Mouse (Mus musculus) urinary bladder, adult 18-20 months (tissue): ENCODE data around the gene Brat1.

Experiments
- DNase-seq, 2 experiments: peaks; one replicate each; pipeline ENCODE4 v3.0.0; 2022; ENCODE audit warnings: low spot score in 2 of 2, mixed read lengths in 2 of 2

Brat1 gene

GRCm38 (mm10) chr5:140701661-140702060 is 3.1 kb upstream of the Brat1 start:
- DNase-seq = peak in 1 of 2 experiments; percentile 18

GRCm38 (mm10) chr5:140702103-140702513 is 2.7 kb upstream of the Brat1 start, which contains the start of gene Iqce:
Gene Iqce (minus strand): TSS chr5:140702378.
- peak; percentile 91 to 94 for DNase-seq

GRCm38 (mm10) chr5:140702618-140703175 is 2.1 kb upstream of the Brat1 start:
- DNase-seq = no peak

- no peak for DNase-seq
These were observed 1.1 kb upstream of the Brat1 start for GRCm38 (mm10) chr5:140703480-140704377.

- DNase-seq = no peak
These were observed 825 bp downstream of the Brat1 start for GRCm38 (mm10) chr5:140705501-140706171.

- no peak for DNase-seq
These were observed 5.5 kb downstream of the Brat1 start for GRCm38 (mm10) chr5:140710315-140710714.

DNA sequence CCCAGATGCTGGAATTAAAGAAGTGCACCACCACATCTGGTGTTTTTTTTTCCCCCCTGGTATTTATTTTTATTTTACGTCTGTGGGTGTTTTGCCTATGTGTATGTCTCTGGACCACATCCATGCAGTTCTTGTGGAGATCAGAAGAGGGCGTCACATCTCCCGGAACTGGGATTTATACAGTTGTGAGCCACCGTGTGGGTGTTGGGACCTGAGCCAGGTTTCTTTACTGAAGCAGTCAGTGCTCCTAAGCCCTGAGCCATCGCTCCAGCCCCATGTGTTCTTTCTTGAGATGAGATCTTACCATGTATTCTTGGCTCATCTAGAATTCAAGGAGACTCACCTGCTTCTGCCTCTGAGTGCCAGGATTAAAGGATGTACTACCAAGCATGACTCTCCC is 6.2 kb downstream of the Brat1 start:
- no peak for DNase-seq

DNA sequence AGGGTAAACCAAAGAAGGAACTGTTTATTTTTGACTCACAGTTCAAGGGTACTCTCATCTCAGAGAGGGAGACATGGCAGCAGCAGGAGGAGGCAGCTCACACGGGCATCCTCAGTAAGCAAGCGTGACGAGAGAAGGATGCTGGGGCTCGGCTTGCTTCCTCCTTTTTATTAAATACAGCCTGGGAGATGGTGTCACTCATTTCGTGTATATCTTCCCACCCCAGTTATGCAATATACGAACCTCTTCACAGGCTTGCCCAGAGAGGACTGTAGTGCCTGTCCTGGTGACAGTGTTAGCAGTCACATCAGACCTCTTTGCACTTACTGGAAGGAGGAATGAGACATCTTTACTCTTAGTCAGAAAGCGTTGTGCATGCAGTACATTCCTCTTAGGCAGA is 16.0 kb downstream of the Brat1 start:
- DNase-seq = no peak

DNA sequence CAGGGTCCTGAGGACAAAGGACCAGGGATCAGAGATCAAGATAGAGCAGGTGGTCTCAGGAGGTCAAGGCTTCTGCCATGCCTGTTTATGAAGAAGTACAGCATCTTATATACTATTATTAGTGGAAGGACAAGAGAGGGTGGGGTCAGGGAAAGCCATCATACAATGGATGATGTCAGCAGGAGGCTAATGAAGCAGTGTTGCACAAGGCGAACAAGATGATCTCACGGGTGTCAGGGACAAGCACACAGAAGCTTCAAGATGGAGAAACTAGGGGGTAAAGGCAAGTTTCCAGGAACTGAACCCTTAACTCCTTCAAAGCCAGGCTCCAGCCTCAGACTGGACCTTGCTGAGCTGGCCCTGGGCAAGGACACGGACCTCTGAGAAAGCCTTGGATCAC is 17.3 kb downstream of the Brat1 start:
- no peak for DNase-seq

GRCm38 (mm10) chr5:140723822-140724221 is 19.0 kb downstream of the Brat1 start, which contains the start of gene Amz1:
Gene Amz1 (plus strand): TSS chr5:140724127.
- no peak for DNase-seq

DNA sequence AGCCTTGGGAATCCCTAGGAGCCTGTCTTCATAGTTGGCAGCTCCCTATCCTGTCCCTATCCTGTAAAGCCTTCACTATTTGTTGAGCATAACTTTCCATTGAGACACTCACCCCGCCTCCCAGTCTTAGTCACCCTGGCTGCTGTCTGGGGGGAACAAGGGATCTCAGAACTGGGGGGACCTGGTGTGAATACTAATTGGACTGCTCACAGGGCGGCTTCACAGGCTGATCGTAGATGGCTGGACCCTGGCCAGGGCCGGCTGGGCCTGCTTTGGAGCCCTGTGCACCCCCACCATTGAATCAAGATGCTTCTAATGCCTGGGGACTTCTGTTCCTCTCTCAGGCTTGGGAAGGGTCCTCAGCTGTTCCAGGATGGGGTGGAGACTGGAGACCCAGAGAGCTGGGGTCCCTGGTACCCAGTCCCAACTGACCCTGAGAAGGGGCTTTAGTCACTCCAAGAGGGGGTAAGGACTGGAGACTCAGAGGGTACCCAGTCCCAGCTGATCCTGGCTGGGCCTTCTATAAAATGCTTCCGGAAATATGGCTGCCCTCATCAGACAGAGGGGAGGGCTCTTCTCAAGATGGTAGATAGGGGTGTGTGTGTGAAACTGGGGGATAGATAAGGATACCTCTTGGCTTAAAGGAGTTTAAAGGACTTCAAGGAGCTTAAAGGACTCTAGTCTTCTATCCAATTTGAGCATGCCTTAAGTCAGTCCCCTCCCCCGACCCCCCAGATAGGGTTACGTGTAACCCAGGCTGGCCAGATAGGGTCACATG is 21.4 kb downstream of the Brat1 start:
- no peak for DNase-seq

GRCm38 (mm10) chr5:140726946-140727740 is 22.3 kb downstream of the Brat1 start:
- no peak for DNase-seq

GRCm38 (mm10) chr5:140731040-140731797 is 26.4 kb downstream of the Brat1 start:
- no peak for DNase-seq

DNA sequence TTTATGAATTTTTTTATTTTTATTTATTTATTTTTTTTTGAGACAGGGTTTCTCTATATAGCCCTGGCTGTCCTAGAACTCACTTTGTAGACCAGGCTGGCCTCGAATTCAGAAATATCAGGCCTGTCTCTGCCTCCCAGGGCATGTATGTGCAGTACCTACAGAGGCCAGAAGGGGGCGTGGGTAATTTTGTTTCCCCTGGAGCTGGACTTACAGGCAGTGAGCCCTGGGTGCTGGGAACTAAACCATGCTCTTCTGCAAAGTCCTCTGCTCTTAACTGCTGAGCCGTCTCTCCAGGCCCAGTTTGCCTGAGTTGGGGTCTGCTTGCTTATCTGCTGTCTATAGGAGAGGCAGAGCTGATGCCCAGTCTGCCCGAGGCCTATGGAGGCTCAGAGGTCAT is 27.4 kb downstream of the Brat1 start:
- DNase-seq = no peak

DNA sequence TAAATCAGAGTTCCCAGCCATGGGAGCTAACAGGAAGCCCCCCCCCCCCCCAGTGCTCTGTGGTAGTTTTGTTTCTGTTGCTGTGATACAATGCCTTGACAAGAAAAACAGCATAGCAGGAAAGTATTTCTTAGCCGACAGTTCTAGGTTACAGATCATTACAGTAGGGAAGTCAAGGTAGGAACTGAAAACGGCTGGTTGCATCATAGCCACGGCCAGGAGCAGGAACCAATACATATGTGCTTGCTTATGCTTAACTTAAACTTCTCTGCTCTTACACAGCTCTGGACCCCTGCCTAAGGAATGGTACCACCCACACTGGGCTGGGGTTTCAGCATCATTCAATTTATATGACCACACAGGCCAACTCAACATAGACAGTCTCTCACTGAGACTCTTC is 28.5 kb downstream of the Brat1 start:
- no peak for DNase-seq

DNA sequence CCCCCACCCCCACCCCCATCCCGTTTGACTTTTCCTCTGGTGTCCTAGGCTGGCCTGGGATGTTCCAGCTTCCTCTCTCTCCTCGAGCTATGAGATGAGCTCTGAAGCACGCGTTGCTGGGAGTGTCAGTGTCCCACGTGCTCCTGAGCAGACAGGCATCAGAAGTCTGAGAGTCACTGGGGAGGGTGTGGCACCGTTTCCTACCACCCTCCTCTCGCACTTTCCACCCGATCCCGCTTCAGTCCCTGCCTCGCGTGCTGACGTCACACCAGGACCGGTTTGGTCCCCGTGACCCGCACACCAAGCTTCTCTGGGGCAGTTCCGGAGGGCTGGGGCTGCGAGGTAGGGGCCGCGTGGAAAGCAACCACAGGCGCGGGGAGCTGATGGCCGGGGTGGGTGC is 30.5 kb downstream of the Brat1 start:
- no peak for DNase-seq

GRCm38 (mm10) chr5:140736166-140736565 is 31.4 kb downstream of the Brat1 start:
- DNase-seq = no peak

GRCm38 (mm10) chr5:140739813-140740212 is 35.0 kb downstream of the Brat1 start:
- no peak for DNase-seq

DNA sequence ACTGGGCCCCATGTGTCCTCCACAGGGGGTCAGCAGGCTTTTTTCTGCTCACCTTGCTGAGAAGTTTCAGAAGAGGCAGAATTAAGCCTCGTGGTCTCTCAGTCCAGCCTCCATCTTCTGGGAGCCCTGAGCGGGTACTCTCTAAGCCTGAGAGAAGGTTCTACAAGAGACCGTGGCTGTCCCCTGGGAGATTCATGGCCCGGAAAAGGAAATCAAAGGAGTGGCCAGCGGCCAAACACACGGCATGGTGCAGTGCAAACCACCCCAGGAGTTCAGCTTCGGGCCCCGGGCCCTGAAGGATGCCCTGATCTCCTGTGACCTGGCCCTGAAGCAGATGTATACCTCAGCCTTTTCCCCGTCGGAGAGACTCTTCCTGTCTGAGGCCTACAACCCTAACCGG is 36.2 kb downstream of the Brat1 start:
- no peak for DNase-seq

GRCm38 (mm10) chr5:140741877-140742276 is 37.1 kb downstream of the Brat1 start:
- DNase-seq = no peak
